Mouse (Mus musculus) cerebellum, postnatal 4 days (tissue): ENCODE results near the gene Hhat.

Experiments
- DNase-seq, 2 experiments: peaks; one replicate each; pipeline ENCODE4 v3.0.0; 2022; ENCODE audit warnings: low spot score in 2 of 2, mixed read lengths in 1 of 2

The Hhat gene

GRCm38 (mm10) chr1:192651981-192652605 is 118.9 kb downstream of the Hhat start:
- no peak for DNase-seq

- no peak for DNase-seq
Measured at GRCm38 (mm10) chr1:192650586-192650985, 120.4 kb downstream of the Hhat start.

GRCm38 (mm10) chr1:192650023-192650422 is 121.0 kb downstream of the Hhat start:
- DNase-seq: no peak

- no peak for DNase-seq
Measured at GRCm38 (mm10) chr1:192649233-192649632, 121.8 kb downstream of the Hhat start.

- no peak for DNase-seq
Measured at GRCm38 (mm10) chr1:192647361-192647760, 123.7 kb downstream of the Hhat start.

- DNase-seq: no peak
Measured at GRCm38 (mm10) chr1:192642126-192642525, 128.9 kb downstream of the Hhat start.

GRCm38 (mm10) chr1:192639175-192639574 is 131.8 kb downstream of the Hhat start:
- DNase-seq: no peak

GRCm38 (mm10) chr1:192621843-192622242 is 149.2 kb downstream of the Hhat start:
- DNase-seq: no peak

GRCm38 (mm10) chr1:192613271-192613670 is 157.8 kb downstream of the Hhat start:
- no peak for DNase-seq

- no peak for DNase-seq
Measured at GRCm38 (mm10) chr1:192611996-192612739, 158.9 kb downstream of the Hhat start.

GRCm38 (mm10) chr1:192606876-192607275 is 164.1 kb downstream of the Hhat start:
- DNase-seq: no peak

GRCm38 (mm10) chr1:192604413-192604812 is 166.6 kb downstream of the Hhat start:
- DNase-seq: no peak

- DNase-seq: no peak
Measured at GRCm38 (mm10) chr1:192603556-192603955, 167.5 kb downstream of the Hhat start.

- no peak for DNase-seq
Measured at GRCm38 (mm10) chr1:192601206-192601605, 169.8 kb downstream of the Hhat start.

GRCm38 (mm10) chr1:192599746-192600145 is 171.3 kb downstream of the Hhat start:
- DNase-seq: no peak

- DNase-seq: peak; percentile 86 to 90
Measured at GRCm38 (mm10) chr1:192598380-192598779, 172.6 kb downstream of the Hhat start.

GRCm38 (mm10) chr1:192595426-192595825 is 175.6 kb downstream of the Hhat start:
- no peak for DNase-seq

- DNase-seq: no peak
Measured at GRCm38 (mm10) chr1:192593492-192593891, 177.5 kb downstream of the Hhat start.

GRCm38 (mm10) chr1:192587451-192587850 is 183.6 kb downstream of the Hhat start:
- DNase-seq: no peak

- DNase-seq: no peak
Measured at GRCm38 (mm10) chr1:192585289-192585688, 185.7 kb downstream of the Hhat start.

- DNase-seq: no peak
Measured at GRCm38 (mm10) chr1:192582921-192583320, 188.1 kb downstream of the Hhat start.

GRCm38 (mm10) chr1:192564691-192565090 is 206.3 kb downstream of the Hhat start:
- DNase-seq: no peak

GRCm38 (mm10) chr1:192559341-192559740 is 211.7 kb downstream of the Hhat start:
- DNase-seq: no peak
